ENCODE assay signal across 8 mouse cellular contexts in the genomic region with DNA sequence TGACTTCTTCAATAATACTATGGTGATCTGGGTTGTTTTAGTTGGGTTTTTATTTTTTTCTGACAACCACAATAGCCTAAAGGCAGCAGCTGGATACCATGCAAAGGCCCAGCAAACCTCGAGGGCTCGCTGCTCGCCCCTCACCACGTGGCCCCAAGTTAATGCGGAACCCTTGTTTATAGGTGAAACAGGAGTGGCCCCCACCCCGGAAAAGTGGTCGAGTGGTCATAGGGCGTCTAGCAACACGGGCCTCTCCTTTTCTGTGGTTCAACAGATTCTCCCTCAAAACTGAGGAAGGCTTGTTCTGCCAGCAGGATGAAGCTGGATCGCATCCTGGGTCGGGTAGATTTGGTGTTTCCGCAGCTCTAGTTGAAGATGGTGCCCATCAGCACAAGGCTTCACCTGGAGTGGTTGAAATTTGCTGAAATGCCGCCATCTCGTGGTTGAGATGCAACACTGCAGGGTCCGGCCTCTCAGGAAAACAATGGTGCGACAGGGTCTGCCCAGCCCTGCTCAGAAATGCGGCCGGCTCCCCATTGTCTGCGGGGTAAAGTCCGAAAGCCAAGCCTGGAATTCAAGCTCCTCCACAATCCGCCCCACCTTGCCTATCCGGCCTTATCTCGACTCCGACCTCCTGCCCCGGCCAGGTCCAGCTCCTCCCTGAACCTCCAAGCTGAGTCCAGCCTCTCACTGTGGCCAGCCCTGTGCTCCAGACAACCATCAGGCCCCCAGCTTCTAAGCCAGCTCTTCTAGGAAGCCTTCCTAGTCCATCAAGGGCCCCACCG. TPM values are rescaled to one million over a fixed set of nuclear protein-coding genes. Genes with fewer than 3 reads are reported as not detected.
DNase-seq lines count a peak whose midpoint lies in the region; ATAC-seq lines count a peak whose summit lies in the region.

No protein-coding gene starts in this region.

- no peak overlapping the region for H3K27ac ChIP-seq in hindbrain, embryonic 16.5 days (ENCODE audit: low read depth, low read length)

- no peaks in the 10 kb centered on the region for H3K9me3 ChIP-seq in hindbrain, embryonic 16.5 days (ENCODE audit: control insufficient read depth, low read length)

- peak; percentile 94 for ATAC-seq in hindbrain, embryonic 16.5 days

- WGBS in hindbrain, embryonic 16.5 days, result 21% methylated on average over 26 of the region's 26 CpGs

- peak overlapping the region; percentile 61 for H3K4me2 ChIP-seq in hindbrain, embryonic 16.5 days (ENCODE audit: low read length)

- peak; percentile 74 for DNase-seq in T-cell, adult 2 months (ENCODE audit: low spot score)
- DNase-seq in cerebellum, postnatal 25 days, result peak; percentile 88 to 91
- peak; percentile 79 for DNase-seq in gastrocnemius, adult 18-20 months (ENCODE audit: low spot score)
- DNase-seq in left cerebral cortex, adult 11 months (ENCODE audit: low spot score), result peak; percentile 66
- peak; percentile 88 for DNase-seq in lung, postnatal 36 days
- DNase-seq in retina, postnatal 7 days (ENCODE audit: low read depth, low spot score), result peak; percentile 69
- DNase-seq in urinary bladder, adult 18-20 months (ENCODE audit: low spot score in 2 of 2), result peak; percentile 82 to 84

- peak overlapping the region; percentile 58 for H3K9ac ChIP-seq in hindbrain, embryonic 16.5 days (ENCODE audit: low read depth, low read length)

- H3K27me3 ChIP-seq in hindbrain, embryonic 16.5 days (replicated peaks; ENCODE audit: control insufficient read depth, insufficient read depth, low read length), result no peaks in the 10 kb centered on the region

- H3K4me1 ChIP-seq in hindbrain, embryonic 16.5 days (ENCODE audit: control insufficient read depth, insufficient read depth, low read depth, low read length), result peaks cover 2% of the 10 kb centered on the region

- no peaks in the 10 kb centered on the region for H3K36me3 ChIP-seq in hindbrain, embryonic 16.5 days (ENCODE audit: control insufficient read depth, insufficient read depth, low read length)

- peak overlapping the region; percentile 27 for H3K4me3 ChIP-seq in hindbrain, embryonic 16.5 days (ENCODE audit: low read length)

RNA-seq across cellular contexts. Expression of gene Tsen2, which starts 5.6 kb away (rescaled TPM):
- total RNA-seq in gastrocnemius, adult 18-20 months (2021), result 1 to 10 TPM; 5.1 to 7.4 TPM
- 32.0 and 38.5 TPM in 2 replicates for polyA plus RNA-seq in hindbrain, embryonic 16.5 days (2015; fragmentation: Nextera tagmentation; extraction: Ambion mirVana)

RNA-seq across cellular contexts. Expression of gene Mkrn2os, which starts 53.5 kb away (rescaled TPM):
- under 1 TPM in 1 of 2 experiments, not detected in 1; 0.11 TPM for total RNA-seq in gastrocnemius, adult 18-20 months (2021)
- polyA plus RNA-seq in hindbrain, embryonic 16.5 days (2015; fragmentation: Nextera tagmentation; extraction: Ambion mirVana), result 0.29 and 0.46 TPM in 2 replicates
